Mouse (Mus musculus) liver, embryonic 13.5 days (tissue): ENCODE data around the gene 4921501E09Rik. TPM values are rescaled to one million over a fixed set of nuclear protein-coding genes. Genes with fewer than 3 reads are reported as not detected.

Experiments
- polyA plus RNA-seq: library from polyadenylated mRNA; unstranded; fragments of >200 nt; fragmentation: Nextera tagmentation; extraction: Ambion mirVana; gene quantifications from 2 replicates; pipeline ENCODE4 v1.2.1, GENCODE M21; 2015

4921501E09Rik gene
- polyA plus RNA-seq, 1 experiment from 2014 or later = not detected

Other genes starting within 250 kb of the 4921501E09Rik start
- 1.7 and 2.0 TPM in 2 replicates for gene Zfp799, start 237.8 kb downstream of the 4921501E09Rik start, polyA plus RNA-seq
- gene Zfp870, start 176.4 kb downstream of the 4921501E09Rik start, polyA plus RNA-seq = 1.9 and 2.0 TPM in 2 replicates
- gene Cyp4f14, start 150.7 kb downstream of the 4921501E09Rik start, polyA plus RNA-seq = not detected in 2 replicates
- 4.0 and 5.0 TPM in 2 replicates for gene Cyp4f13, start 120.7 kb downstream of the 4921501E09Rik start, polyA plus RNA-seq
- 6.4 and 6.5 TPM in 2 replicates for gene Zfp472, start 102.2 kb downstream of the 4921501E09Rik start, polyA plus RNA-seq
- 3.5 and 4.0 TPM in 2 replicates for gene Zfp952, start 74.9 kb downstream of the 4921501E09Rik start, polyA plus RNA-seq
- gene Zfp763, start 34.7 kb downstream of the 4921501E09Rik start, polyA plus RNA-seq = 2.7 and 3.3 TPM in 2 replicates
- gene Zfp563, start 21.3 kb upstream of the 4921501E09Rik start, polyA plus RNA-seq = 1.5 TPM in 2 replicates
- not detected in 2 replicates for gene Morc2b, start 71.6 kb upstream of the 4921501E09Rik start, polyA plus RNA-seq
- gene Olfr55, start 100.4 kb upstream of the 4921501E09Rik start, polyA plus RNA-seq = not detected in 2 replicates
- not detected in 2 replicates for gene Olfr239, start 123.2 kb upstream of the 4921501E09Rik start, polyA plus RNA-seq
- gene Olfr1564, start 153.6 kb upstream of the 4921501E09Rik start, polyA plus RNA-seq = not detected in 2 replicates
- 5.1 and 5.6 TPM in 2 replicates for gene Zfp955a, start 187.1 kb upstream of the 4921501E09Rik start, polyA plus RNA-seq
- gene Olfr63, start 196.6 kb upstream of the 4921501E09Rik start, polyA plus RNA-seq = 0.01 TPM in 2 replicates
- 2.7 and 3.3 TPM in 2 replicates for gene Zfp955b, start 221.5 kb upstream of the 4921501E09Rik start, polyA plus RNA-seq